Mouse (Mus musculus) thymus, adult 2 months (tissue): Measurements from ENCODE around the gene Gm20388.

ENCODE experiments used
- CTCF ChIP-seq: fragments of 200-500 bp; IDR thresholded peaks from 2 replicates; pipeline ENCODE4 v1.5.1; 2012; ENCODE audit warnings: mild to moderate bottlenecking, control low read depth, low read length, moderate library complexity, borderline replicate concordance; ENCODE audit not compliant: control insufficient read depth, poor library complexity, insufficient read depth; ENCODE audit errors: extremely low read depth
- POLR2A ChIP-seq: fragments of 200-500 bp; IDR thresholded peaks from 2 replicates; pipeline ENCODE4 v1.6.1; 2012; ENCODE audit warnings: mild to moderate bottlenecking, low read length, control low read depth, moderate library complexity; ENCODE audit not compliant: control insufficient read depth, poor library complexity, insufficient read depth; ENCODE audit errors: extremely low read depth

DNA sequence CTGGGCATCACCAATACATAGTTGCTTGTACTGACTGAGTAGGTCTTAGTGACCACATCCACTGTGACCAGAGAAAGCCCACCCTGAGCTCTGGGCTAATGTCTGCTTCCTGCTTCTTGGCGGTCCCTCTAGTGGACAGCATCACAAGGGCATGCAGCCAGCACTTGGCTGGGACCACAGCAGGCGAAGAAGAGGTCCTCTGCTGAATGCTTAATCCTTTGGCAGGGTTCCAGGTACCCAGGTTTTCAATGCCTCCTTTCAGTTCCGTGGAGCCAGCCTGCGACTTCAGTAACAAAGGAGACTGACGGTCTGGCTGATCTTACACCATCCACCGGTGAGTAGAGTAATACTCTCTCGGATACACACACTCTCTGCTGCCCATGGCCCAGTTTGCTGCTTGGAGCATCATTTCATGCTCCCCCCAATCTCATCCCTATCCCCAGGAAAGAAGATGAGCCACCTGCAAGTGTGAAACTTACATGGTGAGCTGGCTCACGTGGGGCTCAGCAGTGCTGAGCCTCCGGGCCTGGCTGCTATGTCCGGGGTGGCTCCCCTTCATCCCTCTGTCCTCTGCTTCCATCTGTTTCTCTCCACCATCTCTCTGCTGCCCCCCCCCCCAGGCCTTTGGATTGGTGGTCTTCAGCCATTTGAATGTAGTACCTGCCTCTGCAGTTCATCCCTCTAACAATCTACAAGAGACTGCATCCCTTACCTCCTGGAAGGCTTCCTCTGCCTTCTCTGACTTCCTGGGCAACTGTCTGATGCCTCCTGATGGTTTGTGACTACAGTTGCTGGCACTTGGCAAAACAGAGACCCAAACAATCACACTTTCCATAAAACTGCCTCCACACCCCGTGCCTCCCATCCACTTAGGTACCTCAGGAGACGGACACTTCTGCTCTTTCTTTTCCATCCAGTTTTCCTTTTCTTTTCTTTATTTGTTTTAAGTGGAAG, 2025.0 kb downstream of the Gm20388 start:
- TF ChIP-seq CTCF (no peak), POLR2A (no peak)
